Mouse (Mus musculus): Measurements from ENCODE around the gene Sash1. TPM values are rescaled to one million over a fixed set of nuclear protein-coding genes. Genes with fewer than 3 reads are reported as not detected.
A peak's percentile ranks its signal among the peaks of the same experiment; 100 is the strongest.

Sash1 gene
- polyA plus RNA-seq, 1 experiment from 2014 or later, result 3.6 TPM

GRCm38 (mm10) chr10:8825874-8826273 lies 60.0 kb downstream of the Sash1 start:
- Histone ChIP-seq H3K27me3 (ENCODE audit: control insufficient read depth, insufficient read depth, low read length) (no peaks in the 10 kb centered on the region), H3K9me3 (replicated peaks; ENCODE audit: control insufficient read depth, low read length) (no peaks in the 10 kb centered on the region), H3K9ac (ENCODE audit: low read depth, low read length) (no peak overlapping the region), H3K36me3 (ENCODE audit: control insufficient read depth, insufficient read depth, low read length) (no peaks in the 10 kb centered on the region), H3K4me1 (ENCODE audit: control insufficient read depth, insufficient read depth, low read length) (no peaks in the 10 kb centered on the region; the same call in 1 of the 2 replicates), H3K4me3 (ENCODE audit: low read depth, low read length) (no peak overlapping the region), H3K27ac (ENCODE audit: low read depth, low read length) (no peak overlapping the region), H3K4me2 (no peak overlapping the region)
- ATAC-seq (replicated peaks; ENCODE audit: insufficient number of reproducible peaks, low FRiP score, low TSS enrichment), result no peak
- 63% methylated on average over 9 of the region's 9 CpGs for WGBS (ENCODE audit: insufficient replicate concordance)

- no peak for ATAC-seq (replicated peaks; ENCODE audit: insufficient number of reproducible peaks, low FRiP score, low TSS enrichment)
- WGBS (ENCODE audit: insufficient replicate concordance), result 84% methylated on average over 5 of the region's 5 CpGs
- Histone ChIP-seq H3K36me3 (ENCODE audit: control insufficient read depth, insufficient read depth, low read length) (no peaks in the 10 kb centered on the region; the same call in 1 of the 2 replicates), H3K27me3 (ENCODE audit: control insufficient read depth, insufficient read depth, low read length) (no peaks in the 10 kb centered on the region), H3K4me3 (ENCODE audit: low read depth, low read length) (no peak overlapping the region), H3K4me2 (no peak overlapping the region), H3K27ac (ENCODE audit: low read depth, low read length) (no peak overlapping the region), H3K4me1 (ENCODE audit: control insufficient read depth, insufficient read depth, low read length) (peaks cover 10% of the 10 kb centered on the region), H3K9me3 (replicated peaks; ENCODE audit: control insufficient read depth, low read length) (no peaks in the 10 kb centered on the region), H3K9ac (ENCODE audit: low read depth, low read length) (no peak overlapping the region)
Observed at GRCm38 (mm10) chr10:8818066-8818465, 67.8 kb downstream of the Sash1 start.

DNA sequence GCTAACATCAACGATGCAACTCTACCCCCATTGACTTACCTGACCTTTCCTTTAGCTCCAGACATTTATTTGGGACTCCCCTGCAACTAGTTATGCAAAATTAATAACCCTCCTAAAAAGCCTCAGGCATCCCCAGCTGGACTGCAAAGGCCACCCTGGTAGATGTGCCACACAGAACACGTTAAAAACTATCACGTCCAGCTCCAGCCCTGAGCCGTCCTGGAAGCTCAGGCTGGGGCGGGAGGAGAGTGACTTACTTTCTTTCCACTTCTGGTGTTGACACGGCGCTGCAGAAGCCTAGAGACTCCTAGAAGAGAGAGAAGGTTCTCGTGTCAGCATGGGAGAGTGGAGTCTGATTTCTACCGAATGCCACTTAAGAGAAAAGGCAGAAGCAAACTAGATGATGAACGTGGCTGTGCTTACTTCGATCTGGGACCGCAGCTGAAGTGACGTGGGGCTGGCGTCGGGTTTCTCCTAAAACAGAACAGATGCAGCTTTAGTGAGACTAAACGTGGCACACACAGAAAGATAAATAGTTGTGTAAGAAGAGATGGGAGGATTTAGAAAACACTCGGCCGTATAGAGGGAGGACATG lies 71.8 kb downstream of the Sash1 start:
- 33% methylated on average over 18 of the region's 18 CpGs for WGBS (ENCODE audit: insufficient replicate concordance)
- H3K9ac ChIP-seq (ENCODE audit: low read depth, low read length), result 0 out of 2 replicates have a peak overlapping the region, but pooled peaks have one; percentile 12
- H3K36me3 ChIP-seq (ENCODE audit: control insufficient read depth, insufficient read depth, low read length), result no peaks in the 10 kb centered on the region
- peak overlapping the region; percentile 46 for H3K4me2 ChIP-seq
- no peak for ATAC-seq (replicated peaks; ENCODE audit: insufficient number of reproducible peaks, low FRiP score, low TSS enrichment)
- no peak overlapping the region for H3K4me3 ChIP-seq (ENCODE audit: low read depth, low read length)
- H3K9me3 ChIP-seq (replicated peaks; ENCODE audit: control insufficient read depth, low read length), result no peaks in the 10 kb centered on the region
- H3K27ac ChIP-seq (ENCODE audit: low read depth, low read length), result peak overlapping the region; percentile 35; the same call in 1 of the 2 replicates
- no peaks in the 10 kb centered on the region for H3K27me3 ChIP-seq (ENCODE audit: control insufficient read depth, insufficient read depth, low read length)
- peaks cover 10% of the 10 kb centered on the region for H3K4me1 ChIP-seq (ENCODE audit: control insufficient read depth, insufficient read depth, low read length)

DNA sequence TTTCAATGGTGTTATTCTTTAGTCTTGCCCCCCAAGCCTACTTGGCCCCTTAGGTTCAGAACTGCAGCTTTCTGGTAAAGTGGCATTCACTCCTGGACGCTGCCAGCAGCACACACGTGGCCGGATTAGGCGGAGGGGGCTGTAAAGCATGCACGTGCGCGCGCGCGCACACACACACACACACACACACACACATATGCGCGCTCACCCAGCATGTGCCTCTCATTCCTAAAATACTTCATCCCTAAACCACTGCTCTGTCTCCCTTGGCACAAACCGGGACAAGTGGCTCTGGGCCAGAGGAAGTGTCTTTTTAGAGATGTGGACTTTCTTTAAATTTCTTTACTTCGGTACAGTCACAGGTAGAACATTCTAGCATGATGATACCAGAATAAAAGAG lies 72.6 kb downstream of the Sash1 start:
- H3K4me2 ChIP-seq, result no peak overlapping the region
- no peak overlapping the region for H3K4me3 ChIP-seq (ENCODE audit: low read depth, low read length)
- H3K27ac ChIP-seq (ENCODE audit: low read depth, low read length), result no peak overlapping the region
- H3K27me3 ChIP-seq (ENCODE audit: control insufficient read depth, insufficient read depth, low read length), result no peaks in the 10 kb centered on the region
- no peak overlapping the region for H3K9ac ChIP-seq (ENCODE audit: low read depth, low read length)
- no peak for ATAC-seq (replicated peaks; ENCODE audit: insufficient number of reproducible peaks, low FRiP score, low TSS enrichment)
- H3K36me3 ChIP-seq (ENCODE audit: control insufficient read depth, insufficient read depth, low read length), result no peaks in the 10 kb centered on the region
- peaks cover 10% of the 10 kb centered on the region for H3K4me1 ChIP-seq (ENCODE audit: control insufficient read depth, insufficient read depth, low read length)
- WGBS (ENCODE audit: insufficient replicate concordance), result 81% methylated on average over 14 of the region's 14 CpGs
- no peaks in the 10 kb centered on the region for H3K9me3 ChIP-seq (replicated peaks; ENCODE audit: control insufficient read depth, low read length)

DNA sequence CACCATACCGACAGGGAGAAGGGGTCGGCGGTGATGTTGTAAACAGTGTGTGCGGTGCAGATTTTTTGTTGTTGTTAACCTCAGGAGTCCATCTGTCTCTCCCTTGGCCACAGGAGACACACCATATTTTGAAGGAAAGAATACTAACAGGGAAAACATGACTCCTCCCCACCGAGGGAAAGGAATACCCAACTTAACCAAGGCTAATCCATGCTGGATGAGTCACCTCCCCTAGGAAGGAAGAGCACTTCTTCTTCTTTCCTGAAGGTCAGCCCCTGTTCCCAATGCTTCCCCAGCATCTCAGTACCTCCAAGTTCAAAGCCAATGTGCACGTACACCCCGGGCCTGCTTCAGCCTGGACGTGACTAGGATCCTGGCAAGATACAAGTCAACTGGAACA lies 73.1 kb downstream of the Sash1 start:
- no peak overlapping the region for H3K27ac ChIP-seq (ENCODE audit: low read depth, low read length)
- no peaks in the 10 kb centered on the region for H3K27me3 ChIP-seq (ENCODE audit: control insufficient read depth, insufficient read depth, low read length)
- no peak overlapping the region for H3K4me3 ChIP-seq (ENCODE audit: low read depth, low read length)
- no peaks in the 10 kb centered on the region for H3K36me3 ChIP-seq (ENCODE audit: control insufficient read depth, insufficient read depth, low read length)
- no peak overlapping the region for H3K4me2 ChIP-seq
- no peak for ATAC-seq (replicated peaks; ENCODE audit: insufficient number of reproducible peaks, low FRiP score, low TSS enrichment)
- no peaks in the 10 kb centered on the region for H3K9me3 ChIP-seq (replicated peaks; ENCODE audit: control insufficient read depth, low read length)
- H3K9ac ChIP-seq (ENCODE audit: low read depth, low read length), result no peak overlapping the region
- 82% methylated on average over 8 of the region's 8 CpGs for WGBS (ENCODE audit: insufficient replicate concordance)
- H3K4me1 ChIP-seq (ENCODE audit: control insufficient read depth, insufficient read depth, low read length), result peaks cover 10% of the 10 kb centered on the region

DNA sequence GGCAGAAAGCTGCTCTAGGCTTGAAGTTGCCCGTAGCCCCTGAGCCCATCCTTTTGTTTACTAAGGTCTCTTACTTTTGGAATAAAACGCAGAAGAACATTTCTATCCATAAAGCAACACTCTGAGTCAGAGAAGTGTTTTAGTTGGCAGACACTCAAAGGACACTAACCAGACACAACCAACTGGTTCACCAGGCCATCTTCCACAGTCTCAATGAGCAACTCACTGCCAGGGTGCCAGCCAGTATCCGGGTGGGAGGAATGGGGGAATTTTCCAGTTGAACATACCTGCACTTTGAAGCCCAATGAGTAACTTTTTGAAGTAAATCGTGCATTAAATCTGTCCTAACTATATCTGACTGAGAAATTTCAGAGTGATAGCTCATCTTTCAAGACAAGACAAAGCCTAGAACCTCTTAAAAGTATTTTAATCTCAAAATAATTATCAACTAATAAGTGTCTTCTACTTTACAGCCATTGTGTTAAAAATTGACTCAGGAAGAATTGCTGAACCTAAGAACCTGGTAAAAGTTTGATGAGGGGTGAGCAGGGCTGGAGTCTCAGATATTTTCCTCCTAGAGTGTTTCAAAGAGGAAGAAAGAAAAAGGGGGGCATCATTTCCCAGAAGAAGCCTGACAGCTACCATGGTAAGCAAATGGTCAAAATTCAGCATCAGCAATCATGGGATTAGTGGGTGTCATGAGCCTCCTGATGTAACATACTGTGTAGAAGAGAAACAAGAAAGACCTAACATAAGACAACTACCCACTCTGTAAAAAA lies 74.4 kb downstream of the Sash1 start:
- Histone ChIP-seq H3K27ac (ENCODE audit: low read depth, low read length) (no peak overlapping the region), H3K9ac (ENCODE audit: low read depth, low read length) (no peak overlapping the region), H3K4me1 (ENCODE audit: control insufficient read depth, insufficient read depth, low read length) (peaks cover 10% of the 10 kb centered on the region), H3K27me3 (ENCODE audit: control insufficient read depth, insufficient read depth, low read length) (no peaks in the 10 kb centered on the region), H3K36me3 (ENCODE audit: control insufficient read depth, insufficient read depth, low read length) (no peaks in the 10 kb centered on the region; the same call in 1 of the 2 replicates), H3K4me2 (no peak overlapping the region), H3K4me3 (ENCODE audit: low read depth, low read length) (no peak overlapping the region), H3K9me3 (replicated peaks; ENCODE audit: control insufficient read depth, low read length) (no peaks in the 10 kb centered on the region)
- WGBS (ENCODE audit: insufficient replicate concordance), result 83% methylated on average over 4 of the region's 4 CpGs
- ATAC-seq (replicated peaks; ENCODE audit: insufficient number of reproducible peaks, low FRiP score, low TSS enrichment), result no peak

DNA sequence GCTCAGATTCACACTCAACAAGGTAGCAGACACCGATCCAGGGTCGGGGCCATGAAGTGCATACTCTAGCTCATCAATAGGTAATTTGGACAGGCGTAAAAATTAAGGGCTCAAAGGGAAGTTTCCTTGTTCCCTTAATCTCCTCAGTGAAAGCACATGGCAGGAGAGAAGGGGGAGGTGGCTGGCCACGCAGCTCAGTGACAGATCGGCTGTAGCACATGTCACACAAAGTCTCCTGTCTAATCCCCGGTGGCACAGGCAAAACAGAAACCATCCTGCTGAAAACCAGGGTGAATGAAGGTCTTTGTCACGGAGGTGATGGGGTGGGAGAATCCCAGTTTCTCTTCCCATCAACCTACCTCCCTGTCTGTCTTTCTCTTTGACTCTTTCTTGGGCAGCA lies 75.4 kb downstream of the Sash1 start:
- 63% methylated on average over 7 of the region's 7 CpGs for whole genome bisulfite sequencing (ENCODE audit: insufficient replicate concordance)
- H3K27ac ChIP-seq (ENCODE audit: low read depth, low read length), result no peak overlapping the region
- H3K4me1 ChIP-seq (ENCODE audit: control insufficient read depth, insufficient read depth, low read length), result peaks cover 10% of the 10 kb centered on the region

GRCm38 (mm10) chr10:8808383-8808782 lies 77.5 kb downstream of the Sash1 start:
- Histone ChIP-seq H3K9me3 (replicated peaks; ENCODE audit: control insufficient read depth, low read length) (no peaks in the 10 kb centered on the region), H3K36me3 (ENCODE audit: control insufficient read depth, insufficient read depth, low read length) (no peaks in the 10 kb centered on the region; the same call in 1 of the 2 replicates), H3K4me1 (ENCODE audit: control insufficient read depth, insufficient read depth, low read length) (peaks cover 4% of the 10 kb centered on the region; the same call in 1 of the 2 replicates), H3K4me2 (no peak overlapping the region), H3K4me3 (ENCODE audit: low read depth, low read length) (no peak overlapping the region), H3K27ac (ENCODE audit: low read depth, low read length) (no peak overlapping the region), H3K9ac (ENCODE audit: low read depth, low read length) (no peak overlapping the region), H3K27me3 (ENCODE audit: control insufficient read depth, insufficient read depth, low read length) (no peaks in the 10 kb centered on the region)
- WGBS (ENCODE audit: insufficient replicate concordance), result 84% methylated on average over 10 of the region's 10 CpGs
- ATAC-seq (replicated peaks; ENCODE audit: insufficient number of reproducible peaks, low FRiP score, low TSS enrichment), result no peak

More for the DNA sequence above, 75.4 kb downstream of the Sash1 start:
- Histone ChIP-seq H3K27me3 (ENCODE audit: control insufficient read depth, insufficient read depth, low read length) (no peaks in the 10 kb centered on the region), H3K36me3 (ENCODE audit: control insufficient read depth, insufficient read depth, low read length) (no peaks in the 10 kb centered on the region; the same call in 1 of the 2 replicates), H3K9me3 (replicated peaks; ENCODE audit: control insufficient read depth, low read length) (no peaks in the 10 kb centered on the region), H3K4me2 (no peak overlapping the region), H3K4me3 (ENCODE audit: low read depth, low read length) (no peak overlapping the region), H3K9ac (ENCODE audit: low read depth, low read length) (no peak overlapping the region)
- no peak for ATAC-seq (replicated peaks; ENCODE audit: insufficient number of reproducible peaks, low FRiP score, low TSS enrichment)

Measured in heart, embryonic 11.5 days (tissue).